Mouse (Mus musculus) urinary bladder, postnatal 10 days (tissue): Measurements from ENCODE around the gene Dnajb11.

ENCODE experiments used
- DNase-seq: peaks from one replicate; pipeline ENCODE4 v3.0.0; 2022; ENCODE audit warnings: low spot score

Dnajb11 gene

DNA sequence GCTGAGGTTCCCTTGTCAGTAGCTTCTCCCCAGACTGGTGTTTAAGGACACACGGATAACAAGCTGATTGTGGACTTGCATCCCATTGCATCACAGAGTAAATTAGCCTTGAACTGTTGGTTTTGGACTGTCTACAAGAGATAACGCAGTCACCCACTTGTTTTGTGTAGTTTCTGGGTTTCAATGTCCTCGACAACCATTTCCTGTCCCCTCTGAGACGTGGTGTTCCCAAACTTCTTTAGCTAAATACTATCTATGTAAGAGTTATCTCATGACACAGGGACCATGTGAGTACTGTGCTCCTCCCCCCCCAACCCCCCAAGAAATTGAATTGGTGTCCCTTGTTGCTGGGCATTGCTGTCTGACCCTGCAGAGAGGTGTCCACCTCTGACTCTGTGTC lies 23.8 kb downstream of the Dnajb11 start:
- no peak for DNase-seq

GRCm38 (mm10) chr16:22883441-22883840 lies 25.8 kb downstream of the Dnajb11 start:
- DNase-seq = no peak

- no peak for DNase-seq
These were observed 27.7 kb downstream of the Dnajb11 start for GRCm38 (mm10) chr16:22885356-22885755.

DNA sequence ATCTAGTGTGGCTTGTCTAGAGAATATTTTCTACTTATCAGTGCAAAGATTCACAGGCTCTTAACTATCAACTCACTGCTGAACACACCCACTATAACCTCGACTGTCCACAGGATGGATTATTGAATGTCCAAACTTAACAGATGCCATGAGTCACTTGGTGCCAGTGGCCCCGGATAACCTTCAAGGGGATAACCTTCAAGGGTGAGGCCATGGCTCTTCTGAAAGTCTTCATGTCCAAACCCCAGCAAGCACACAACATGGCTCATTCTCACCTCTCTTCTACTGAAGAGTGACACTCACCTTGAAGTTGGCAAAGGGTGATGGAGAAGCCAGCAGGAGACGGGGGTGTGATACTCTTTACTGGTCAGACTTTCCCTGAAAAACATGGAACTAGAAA lies 29.1 kb downstream of the Dnajb11 start:
- DNase-seq = no peak

- no peak for DNase-seq
These were observed 31.2 kb downstream of the Dnajb11 start for GRCm38 (mm10) chr16:22888835-22889234.

GRCm38 (mm10) chr16:22889716-22890115 lies 32.1 kb downstream of the Dnajb11 start:
- DNase-seq = no peak

- no peak for DNase-seq
These were observed 33.3 kb downstream of the Dnajb11 start, which contains the start of gene Ahsg for GRCm38 (mm10) chr16:22890683-22891510. Ahsg (plus strand) TSS chr16:22891277.

DNA sequence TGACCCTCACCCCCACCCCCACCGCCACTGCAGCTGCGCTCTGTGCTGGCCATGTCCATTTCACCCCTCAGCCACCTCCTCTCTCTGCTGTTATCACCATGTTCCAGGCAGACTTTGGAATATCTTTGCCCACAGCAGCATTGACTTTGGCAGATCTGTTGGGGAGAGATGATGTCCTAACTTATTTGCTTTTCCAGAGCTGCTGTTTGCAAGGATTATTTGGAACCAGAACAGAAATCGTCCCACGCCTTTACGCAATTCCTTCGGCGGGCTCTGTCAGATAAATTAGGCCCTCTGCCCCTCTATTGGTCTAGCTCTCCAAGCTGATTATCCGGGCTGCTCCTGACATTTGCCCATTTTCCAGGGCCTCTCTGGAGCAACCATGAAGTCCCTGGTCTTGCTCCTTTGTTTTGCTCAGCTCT lies 34.1 kb downstream of the Dnajb11 start:
- DNase-seq = no peak

DNA sequence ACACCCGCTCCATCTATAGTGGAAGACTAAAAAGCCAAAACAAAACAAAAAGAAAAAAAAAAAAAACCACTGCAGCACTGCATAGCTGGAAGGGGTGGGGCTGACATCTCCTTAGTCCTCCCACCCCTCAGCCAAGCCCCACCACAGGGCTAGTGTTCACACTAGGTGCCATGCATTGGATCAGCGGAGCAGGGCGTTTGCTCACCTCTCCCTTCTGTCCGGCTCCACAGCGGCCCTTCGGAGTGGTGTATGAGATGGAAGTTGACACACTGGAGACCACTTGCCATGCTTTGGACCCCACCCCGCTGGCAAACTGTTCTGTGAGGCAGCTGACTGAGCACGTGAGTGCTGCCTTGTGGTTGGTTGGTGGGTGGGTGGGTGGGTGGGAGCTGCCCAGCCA lies 36.5 kb downstream of the Dnajb11 start:
- DNase-seq = no peak

DNA sequence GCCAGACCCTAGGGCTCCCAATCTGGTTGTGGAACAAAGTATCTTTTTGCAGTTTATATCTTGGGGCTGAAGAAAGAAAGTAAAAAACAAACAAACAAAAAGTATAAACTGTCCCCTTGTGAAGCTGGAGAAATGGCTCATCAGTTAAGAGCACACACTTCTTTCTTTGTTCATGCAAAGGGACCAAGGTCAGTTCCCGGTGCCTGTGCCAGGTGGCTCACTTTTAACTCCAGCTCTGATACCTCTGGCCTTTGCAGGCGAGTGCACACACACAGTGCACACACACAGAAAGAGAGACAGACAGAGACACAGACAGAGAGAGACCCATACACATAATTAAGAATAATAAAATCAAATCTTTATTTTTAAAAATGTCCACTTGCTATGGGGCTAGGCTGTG lies 39.0 kb downstream of the Dnajb11 start:
- DNase-seq = no peak

DNA sequence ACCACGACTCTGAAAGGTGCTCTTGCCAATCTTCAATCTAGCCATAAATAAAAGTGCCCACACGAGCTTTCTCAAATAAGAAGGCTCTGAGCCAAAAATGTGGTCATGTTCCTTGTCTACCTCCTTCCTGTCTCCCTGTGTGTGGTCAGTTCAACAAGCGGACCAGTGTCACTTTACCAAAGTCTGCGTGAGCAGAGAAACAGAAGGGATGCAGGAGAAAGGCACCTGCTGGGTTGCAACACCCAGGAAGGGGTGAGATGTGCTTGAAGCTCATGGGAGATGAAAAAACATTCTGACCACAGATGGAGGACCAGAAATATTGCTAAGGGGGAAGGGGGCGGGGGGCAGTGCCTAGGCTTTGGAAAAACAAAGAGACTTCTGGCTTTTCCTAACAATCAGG lies 41.7 kb downstream of the Dnajb11 start:
- DNase-seq = no peak

DNA sequence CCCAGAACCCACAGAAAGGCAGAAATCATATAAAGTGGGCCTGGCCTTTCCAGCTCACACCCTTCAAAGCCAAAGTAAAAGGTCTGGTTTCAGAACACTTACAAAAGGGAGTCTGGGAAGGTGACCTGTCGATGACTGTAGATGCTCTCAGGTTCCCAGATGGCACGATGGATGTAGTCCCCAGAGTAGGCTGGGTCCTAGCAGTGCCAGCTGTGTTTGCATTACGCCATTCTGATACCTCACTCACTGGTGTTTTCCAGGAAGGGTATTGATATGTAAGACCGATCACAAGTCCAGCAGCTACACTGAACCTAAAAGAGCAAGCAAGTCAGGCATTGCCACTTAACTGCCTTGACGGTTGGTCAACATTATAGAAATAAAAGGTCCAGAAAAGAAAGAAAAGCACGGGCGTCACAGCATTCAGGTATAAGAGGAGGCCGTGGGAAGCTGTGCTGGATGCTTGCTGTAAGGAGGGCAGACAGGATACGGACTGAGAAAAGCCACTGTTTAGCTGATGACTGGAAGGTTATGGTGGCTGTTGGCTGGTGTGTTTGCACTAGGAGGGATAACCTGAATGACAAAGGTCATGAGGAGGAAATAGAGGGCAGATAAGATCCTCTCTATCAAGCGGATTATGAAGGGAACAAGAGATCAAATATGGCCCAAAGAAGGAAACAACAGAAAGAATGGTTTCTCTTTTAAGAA lies 42.4 kb downstream of the Dnajb11 start:
- no peak for DNase-seq

GRCm38 (mm10) chr16:22901326-22901725 lies 43.7 kb downstream of the Dnajb11 start:
- DNase-seq = no peak

DNA sequence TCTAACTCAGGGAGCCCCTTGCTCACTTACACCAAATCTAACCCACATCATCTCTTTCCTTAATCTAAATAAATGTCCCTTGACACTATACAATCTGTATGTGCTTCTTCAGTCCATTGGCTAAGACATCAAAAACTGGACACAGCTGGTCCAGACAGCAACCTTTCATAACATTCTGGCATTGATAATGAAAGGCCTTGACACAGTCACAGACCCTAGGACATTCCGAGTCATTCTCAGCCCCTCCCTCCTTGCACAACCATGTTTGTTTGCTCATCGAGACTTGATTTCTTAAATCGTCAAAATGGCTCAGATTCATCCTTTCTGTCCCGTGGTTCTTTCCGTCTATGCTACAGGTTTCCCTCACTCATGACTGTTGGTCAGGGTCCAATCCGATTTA lies 51.6 kb downstream of the Dnajb11 start:
- DNase-seq = no peak

GRCm38 (mm10) chr16:22911986-22912385 lies 54.3 kb downstream of the Dnajb11 start:
- no peak for DNase-seq

DNA sequence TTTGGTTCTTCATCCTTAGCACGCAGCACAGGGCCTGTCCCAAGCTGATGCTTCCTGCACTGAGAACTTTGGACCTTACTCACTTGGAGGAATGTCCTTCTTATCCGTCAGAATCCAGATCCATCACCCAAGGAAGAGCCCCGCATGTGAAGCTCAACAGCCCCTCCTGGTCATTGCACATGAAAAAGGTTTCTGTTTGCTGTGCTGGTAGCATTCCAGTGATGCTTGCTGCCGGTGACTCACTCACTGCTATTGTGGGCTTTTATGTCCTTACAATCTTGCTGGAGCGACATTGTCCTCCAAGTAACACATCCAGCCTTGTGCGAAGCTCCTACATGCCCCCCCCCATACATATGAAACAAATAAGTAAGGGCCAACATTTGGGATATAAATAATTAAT lies 55.2 kb downstream of the Dnajb11 start:
- no peak for DNase-seq

GRCm38 (mm10) chr16:22914276-22914675 lies 56.6 kb downstream of the Dnajb11 start:
- no peak for DNase-seq

GRCm38 (mm10) chr16:22918034-22918433 lies 60.4 kb downstream of the Dnajb11 start, which contains the start of gene Fetub:
Fetub (plus strand) TSS chr16:22918334.
- DNase-seq = no peak

DNA sequence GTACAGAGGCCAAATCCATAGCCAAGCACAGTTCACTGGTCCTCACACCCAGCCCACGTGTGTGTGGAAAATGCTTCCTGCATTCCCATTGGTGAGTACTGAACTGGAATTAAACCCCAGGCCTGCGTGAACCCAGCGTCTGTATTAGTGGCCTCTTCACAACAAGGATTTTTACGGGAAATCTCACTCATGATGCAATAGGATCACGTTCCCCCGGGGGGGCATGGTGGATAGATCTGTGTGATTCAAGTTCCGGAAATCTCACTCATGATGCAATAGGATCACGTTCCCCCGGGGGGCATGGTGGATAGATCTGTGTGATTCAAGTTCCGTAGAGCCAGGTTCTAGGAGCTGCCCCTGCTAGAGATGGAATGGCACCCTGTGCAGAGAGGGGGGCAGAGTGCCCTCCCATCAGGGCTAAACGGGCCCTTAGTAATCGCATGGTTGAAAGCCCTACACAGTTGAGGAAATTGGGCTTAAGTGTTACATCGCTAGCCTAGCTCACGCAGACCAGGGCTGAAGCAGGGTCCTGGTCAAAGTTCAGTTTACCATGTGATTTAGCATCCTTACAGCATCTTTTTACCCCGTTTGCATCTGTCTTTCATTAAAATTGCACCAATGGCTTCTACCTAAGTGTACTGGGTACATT lies 61.1 kb downstream of the Dnajb11 start:
- no peak for DNase-seq

DNA sequence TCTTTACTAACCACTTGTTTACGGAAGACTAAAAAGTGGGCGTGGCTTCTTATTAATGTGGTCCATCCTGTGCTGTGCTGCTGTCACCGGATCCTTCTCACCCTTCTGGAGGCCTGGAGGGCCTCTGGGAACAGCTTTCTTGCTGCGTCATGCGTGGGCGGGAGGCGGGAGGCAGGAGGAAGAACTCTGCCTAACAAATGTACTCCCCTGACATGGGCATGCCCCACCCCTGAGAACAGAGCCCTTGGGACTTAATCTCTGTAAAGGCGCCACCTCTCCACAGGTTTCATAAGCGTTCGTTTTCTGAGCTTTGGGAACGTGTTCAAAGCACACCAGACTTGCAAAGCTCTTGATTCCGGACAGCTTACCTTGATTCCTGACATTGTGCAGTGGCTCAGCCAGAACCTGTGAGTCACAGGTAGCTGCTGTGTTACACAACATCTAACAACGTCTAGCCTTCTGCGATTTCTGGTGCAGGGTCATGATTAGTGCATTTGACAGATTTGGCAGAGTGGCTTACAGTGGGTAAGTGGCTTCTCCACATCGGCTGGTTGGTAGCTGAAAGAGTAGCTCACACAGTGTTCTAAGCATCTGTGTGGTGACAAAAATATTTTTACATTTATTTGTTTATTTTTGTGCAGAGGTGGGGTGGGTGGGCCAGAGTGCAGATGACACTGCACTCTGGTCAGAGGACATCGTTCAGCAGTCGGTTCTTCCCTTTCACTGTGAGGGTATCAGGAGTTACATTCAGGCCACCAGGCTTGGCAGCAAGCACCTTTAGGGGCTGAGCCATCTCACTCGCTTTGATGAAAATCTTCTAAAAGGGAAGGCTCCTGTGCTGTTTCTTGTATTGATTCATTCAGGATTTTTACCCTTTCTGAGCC lies 62.6 kb downstream of the Dnajb11 start:
- DNase-seq = no peak

DNA sequence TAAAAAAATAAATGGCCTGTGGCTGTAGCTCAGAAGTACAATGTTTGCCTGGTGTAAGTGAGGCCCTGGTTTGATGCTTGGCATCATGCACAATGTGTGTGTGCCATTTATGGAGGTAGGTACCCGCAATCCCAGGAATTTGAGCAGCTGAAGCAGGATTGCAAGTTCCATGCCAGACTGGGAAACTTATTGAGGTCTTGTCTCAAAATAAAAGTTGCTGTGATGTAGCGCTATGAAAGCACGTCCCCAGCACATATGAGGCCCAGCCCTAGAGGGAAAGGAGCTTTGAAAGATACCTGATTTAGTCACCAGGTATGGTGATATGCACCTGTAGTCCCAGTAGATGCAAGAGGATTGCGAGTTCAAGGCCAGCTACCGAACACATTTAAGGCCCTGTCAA lies 64.1 kb downstream of the Dnajb11 start:
- no peak for DNase-seq

- no peak for DNase-seq
These were observed 64.8 kb downstream of the Dnajb11 start for GRCm38 (mm10) chr16:22922433-22922832.
